Mouse (Mus musculus) naive thymus-derived CD4-positive, alpha-beta T cell, adult 2 months (primary cell): Measurements from ENCODE around the gene Cs.
"Not testable (repeated sequence)": the region's sequence is repeated elsewhere in the genome, so short reads cannot be mapped to it uniquely, and the experiment has no call there.

Experiments
- DNase-seq: peaks from one replicate; pipeline ENCODE4 v3.0.0-alpha.2; 2011; ENCODE audit warnings: low read depth

The Cs gene

GRCm38 (mm10) chr10:128332358-128333249 is 4.9 kb upstream of the Cs start:
- not testable (repeated sequence) for DNase-seq

DNA sequence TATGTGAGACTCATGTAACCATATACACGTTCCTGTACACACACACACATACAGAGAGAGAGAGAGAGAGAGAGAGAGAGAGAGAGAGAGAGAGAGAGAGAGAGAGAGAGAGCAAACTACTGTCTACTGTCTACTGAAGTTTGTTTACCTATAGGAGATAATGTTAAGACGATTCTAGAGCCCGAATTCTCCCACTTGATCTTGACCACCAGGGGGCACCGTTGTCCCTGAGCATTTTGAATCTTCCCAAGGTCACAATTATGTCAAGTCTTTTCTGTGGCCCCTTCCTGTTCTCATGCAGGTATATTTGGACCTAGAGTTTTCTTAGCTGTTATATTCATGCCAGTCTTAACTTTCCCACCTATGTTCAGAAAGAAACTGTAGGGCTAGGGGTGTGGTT is 2.0 kb upstream of the Cs start:
- peak; percentile 93 for DNase-seq

- DNase-seq = peak; percentile 29
Observed at GRCm38 (mm10) chr10:128336195-128336594, 1.3 kb upstream of the Cs start.

DNA sequence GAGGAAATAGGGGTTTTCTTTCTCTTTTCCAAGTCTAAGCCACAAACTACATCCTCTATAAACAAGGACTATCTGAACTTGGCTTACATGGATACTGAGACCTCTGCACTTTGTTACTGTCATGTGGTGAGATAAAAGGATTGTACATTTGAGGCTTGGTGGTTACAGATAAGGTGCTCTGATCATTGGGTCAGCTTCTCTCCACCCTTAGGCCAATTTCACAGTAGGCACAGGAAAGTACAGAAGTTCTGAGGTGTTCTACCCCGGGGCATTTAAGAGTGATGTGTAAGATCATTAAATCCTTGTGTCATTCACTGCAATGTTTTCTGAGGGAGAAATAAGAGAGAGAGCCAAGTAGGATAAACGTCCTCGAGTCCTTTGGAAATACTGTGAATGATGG is 937 bp upstream of the Cs start:
- DNase-seq = peak; percentile 34

- DNase-seq = no peak
Observed at GRCm38 (mm10) chr10:128338415-128338814, 881 bp downstream of the Cs start.

GRCm38 (mm10) chr10:128338948-128339347 is 1.4 kb downstream of the Cs start:
- DNase-seq = no peak

DNA sequence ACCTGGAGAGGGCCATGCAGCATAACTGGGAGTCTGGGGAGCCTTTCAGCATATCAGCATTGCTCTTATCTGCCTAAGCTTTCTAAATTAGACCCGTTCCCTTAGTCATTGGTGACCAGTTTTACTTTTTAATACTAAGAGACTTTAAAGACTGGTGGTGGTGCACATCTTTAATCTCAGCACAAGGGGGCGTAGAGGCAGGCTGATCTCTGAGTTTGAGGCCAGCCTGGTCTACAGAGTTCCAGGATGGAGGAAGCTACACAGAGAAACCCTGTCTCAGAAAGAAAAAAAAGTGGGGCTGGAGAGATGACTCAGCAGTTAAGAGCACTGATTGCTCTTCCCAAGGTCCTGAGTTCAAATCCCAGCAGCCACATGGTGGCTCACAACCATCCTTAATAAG is 2.7 kb downstream of the Cs start:
- DNase-seq = no peak

DNA sequence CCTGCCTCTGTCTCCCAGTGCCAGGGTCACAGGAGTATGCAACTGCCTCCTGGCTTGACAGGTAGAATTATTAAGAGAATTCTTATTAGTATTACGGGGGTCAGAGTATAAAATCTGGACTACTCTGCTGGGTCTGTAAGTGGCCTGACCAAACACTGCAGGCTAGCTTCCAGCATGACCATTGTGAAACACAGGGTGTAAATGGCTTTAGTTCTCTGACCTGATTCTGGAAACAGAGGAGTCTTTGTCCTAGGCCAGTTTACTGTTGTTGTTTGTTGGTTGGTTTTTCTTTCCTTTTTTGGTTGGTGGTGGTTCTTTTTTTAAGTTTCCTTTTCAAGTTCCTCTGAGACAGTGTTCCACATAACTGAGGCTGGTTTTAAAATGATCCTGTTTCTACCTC is 5.9 kb downstream of the Cs start:
- no peak for DNase-seq

DNA sequence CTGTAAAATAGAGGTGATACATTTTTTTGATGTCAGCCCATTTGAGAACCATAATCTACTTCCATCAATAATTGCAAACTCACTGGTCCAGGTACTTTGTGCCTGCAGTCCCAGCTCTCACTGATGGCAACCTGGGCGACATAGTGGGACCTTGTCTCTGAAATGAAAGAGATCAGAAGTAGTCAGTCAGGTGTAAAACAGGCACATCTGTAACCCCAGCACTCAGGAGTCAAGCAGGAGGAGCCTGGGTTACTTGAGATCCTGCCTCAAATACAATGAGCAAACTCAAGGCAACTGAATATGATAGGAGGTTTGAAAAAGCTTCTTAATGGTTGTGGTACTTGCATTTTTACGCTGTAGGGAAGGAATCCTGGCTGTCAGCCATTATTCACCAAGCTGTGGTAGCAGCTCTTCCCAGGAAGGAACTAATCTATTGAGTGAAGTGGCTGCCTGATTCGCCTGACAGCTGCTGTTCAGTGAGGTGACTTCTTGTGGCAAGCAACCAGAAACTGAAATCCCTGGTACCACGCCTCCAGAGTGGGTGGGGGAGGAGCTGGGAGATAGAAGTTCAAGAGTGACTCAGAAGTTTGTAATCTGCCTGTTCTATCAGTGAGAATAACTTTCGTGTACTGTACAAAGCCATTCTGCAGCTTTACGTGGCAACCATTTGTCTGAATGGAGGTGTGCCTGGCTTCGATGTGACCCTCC is 7.2 kb downstream of the Cs start:
- peak; percentile 87 for DNase-seq

DNA sequence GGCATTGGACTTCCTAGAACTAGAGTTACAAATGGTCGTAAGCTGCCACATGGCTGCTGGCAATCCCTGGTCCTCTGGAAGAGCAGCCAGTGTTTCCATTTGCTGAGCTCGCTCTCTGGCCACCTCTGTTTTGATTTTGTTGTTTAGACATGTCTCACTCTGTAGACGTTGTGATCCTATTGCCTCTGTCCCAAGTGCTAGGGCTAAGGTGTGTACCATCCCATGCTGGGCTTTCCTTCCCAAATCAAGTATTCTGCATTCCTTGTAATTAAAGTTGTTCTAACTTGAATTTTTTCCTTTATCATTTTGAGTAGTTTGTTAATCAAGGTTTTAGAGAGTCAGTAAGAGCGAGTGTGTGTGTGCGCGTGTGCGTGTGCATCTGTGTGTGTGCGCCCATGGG is 10.0 kb downstream of the Cs start:
- no peak for DNase-seq

GRCm38 (mm10) chr10:128358796-128359195 is 21.3 kb downstream of the Cs start:
- peak; percentile 82 for DNase-seq

DNA sequence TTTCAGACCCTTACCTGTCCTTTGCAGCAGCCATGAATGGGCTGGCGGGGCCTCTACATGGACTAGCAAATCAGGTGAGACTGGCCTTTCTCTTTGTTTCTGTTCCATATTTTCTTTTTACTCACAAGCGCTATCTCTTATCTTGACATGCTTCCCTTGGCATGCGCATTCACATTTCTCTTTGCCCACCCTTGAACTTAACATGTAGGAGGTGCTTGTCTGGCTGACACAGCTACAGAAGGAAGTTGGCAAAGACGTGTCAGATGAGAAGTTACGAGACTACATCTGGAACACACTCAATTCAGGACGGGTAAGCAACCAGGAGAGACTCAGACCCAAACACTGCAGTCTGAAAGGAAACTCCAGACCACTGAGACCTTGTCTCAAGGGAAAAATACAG is 21.7 kb downstream of the Cs start:
- DNase-seq = no peak

GRCm38 (mm10) chr10:128361836-128362235 is 24.3 kb downstream of the Cs start:
- DNase-seq = no peak

DNA sequence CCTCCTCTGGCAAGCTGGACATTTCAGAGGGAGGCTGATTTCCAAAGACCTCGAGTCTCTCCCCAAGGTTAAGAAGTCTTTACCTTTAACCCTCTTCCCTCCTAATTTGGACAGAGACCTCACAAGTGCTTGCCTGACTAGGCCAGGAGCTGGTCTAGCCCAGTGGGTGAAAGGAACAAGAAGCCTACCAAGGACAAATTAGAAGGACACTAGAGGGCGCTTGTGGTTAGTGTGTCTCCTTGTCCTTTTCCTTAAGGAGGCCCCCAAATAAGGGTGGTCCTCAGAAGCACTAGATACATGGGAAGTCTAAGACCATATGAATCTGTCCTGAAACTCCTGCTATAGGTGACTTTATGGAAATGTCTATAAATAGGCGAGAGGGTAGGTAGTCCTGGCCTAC is 25.0 kb downstream of the Cs start:
- peak; percentile 40 for DNase-seq

DNA sequence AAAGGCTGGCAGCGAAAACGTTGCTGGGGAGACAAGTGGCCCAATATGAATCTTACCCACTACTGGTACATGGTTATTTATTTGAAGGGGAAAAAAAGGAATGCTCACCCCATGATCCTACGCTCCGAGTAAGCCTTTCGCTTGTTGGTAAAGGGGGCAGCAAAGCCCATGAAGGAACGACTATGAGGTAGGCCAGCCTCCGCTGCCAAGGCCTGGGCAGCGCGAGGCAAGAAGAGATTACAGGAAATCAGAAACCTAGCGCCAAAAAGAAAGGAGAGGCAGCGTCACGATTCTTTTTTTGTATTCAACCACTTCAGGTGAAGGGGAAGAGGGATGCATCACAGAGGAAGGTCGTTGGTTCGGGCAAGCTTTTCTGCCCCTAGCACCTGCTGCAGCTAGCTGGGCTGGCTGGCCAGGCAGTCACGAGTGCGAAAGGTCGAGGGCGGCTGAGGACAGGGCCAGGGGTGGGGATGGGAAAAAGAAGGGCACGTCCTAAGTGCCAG is 30.4 kb downstream of the Cs start:
- DNase-seq = no peak

DNA sequence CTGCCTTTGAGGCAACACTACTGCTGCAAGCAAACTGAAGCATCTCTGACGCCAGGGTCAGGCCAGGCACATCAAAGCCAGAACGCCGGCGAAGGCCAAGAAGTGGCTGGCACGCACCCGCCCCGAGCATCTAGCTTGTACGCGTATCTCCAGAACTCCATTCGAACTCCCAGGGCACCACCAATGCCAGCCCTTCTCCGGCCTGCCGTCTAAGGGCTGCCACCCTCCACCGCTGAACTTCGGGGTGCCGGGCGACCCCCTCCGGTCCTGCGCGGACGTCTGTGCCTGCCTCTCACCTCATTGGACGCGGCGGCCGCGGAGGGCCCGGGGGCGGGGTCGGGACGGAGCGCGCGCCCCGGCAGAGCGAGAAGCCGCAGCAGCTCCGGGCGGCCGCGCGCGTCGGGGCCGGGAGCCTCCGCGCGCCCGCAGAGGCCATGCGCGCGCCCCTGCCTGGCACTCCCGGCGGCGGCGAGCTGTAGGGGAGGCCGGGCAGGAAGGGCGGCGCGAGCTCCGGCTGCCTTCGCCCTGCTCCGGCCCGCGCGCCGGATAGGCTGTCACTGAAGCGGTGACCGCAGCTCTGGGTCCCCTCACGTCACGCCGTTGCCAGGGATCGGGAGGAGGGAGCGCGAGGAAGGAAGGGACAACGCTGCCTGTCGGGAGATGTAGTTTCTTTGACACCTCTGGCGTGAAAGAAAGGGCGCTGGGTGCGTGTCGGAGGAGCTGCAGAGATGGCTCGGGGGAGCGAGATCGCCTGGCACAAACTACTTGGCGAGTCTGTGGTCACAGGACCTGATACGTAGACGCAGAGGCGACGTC is 31.1 kb downstream of the Cs start, which contains the start of gene Coq10a:
Gene Coq10a (minus strand): TSS at position 596 of the 816 bp plus-strand sequence.
- DNase-seq = peak; percentile 94

- no peak for DNase-seq
Observed at GRCm38 (mm10) chr10:128369218-128369543, 31.6 kb downstream of the Cs start.

- DNase-seq = no peak
Observed at GRCm38 (mm10) chr10:128369599-128369998, 32.1 kb downstream of the Cs start.

DNA sequence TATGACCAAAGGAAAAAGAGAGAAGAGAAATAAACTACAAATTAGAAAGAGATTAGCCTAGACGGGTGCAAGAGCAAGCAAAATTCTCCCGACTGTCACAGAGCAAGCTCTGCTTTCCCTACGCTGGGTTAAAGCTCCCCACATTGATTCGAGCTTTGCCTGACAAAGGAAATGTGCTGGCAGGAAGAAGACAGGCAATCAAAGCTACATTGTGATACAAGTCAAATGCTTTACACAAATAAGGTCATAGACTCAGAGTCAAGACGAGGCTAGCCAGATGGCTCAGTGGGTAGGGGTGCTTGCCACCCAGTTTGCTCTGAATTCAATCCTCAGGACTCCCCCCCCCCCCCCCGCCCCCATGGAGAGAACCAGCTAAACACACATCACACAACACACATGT is 32.5 kb downstream of the Cs start:
- DNase-seq = peak; percentile 50

DNA sequence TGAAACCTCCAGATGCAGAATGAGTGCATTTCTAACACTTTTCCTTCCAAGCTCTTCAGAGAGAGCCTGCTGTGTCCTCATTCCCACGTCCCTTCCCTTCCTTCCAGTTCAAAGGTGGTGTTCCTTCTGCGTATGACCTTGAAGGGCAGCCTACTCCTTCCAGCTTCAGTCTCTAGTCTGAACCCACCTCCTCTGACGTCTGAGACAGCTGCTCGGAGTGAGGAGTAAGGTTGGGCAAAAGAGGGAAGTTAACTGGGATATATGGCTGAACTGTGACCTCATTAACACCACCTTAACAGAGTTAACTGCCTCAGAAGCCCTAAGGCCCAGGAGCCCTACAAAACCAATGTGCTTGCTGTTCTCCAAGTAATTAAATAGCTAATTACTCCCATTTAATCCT is 33.1 kb downstream of the Cs start:
- DNase-seq = no peak

DNA sequence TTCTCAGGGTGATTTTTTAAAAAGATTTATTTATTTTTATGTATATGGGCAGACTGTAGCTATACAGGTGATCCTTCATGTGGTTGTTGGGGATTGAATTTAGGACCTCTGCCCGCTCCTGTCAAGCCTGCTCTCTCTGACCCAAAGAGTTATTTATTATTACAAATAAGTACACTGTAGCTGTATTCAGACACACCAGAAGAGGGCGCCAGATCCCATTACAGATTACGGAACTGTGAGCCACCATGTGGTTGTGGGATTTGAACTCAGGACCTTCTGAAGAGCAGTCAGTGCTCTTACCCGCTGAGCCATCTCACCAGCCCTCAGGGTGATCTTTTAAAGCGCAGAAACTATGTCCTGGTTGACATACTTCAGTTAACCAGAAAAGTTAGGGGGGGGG is 34.6 kb downstream of the Cs start:
- no peak for DNase-seq

DNA sequence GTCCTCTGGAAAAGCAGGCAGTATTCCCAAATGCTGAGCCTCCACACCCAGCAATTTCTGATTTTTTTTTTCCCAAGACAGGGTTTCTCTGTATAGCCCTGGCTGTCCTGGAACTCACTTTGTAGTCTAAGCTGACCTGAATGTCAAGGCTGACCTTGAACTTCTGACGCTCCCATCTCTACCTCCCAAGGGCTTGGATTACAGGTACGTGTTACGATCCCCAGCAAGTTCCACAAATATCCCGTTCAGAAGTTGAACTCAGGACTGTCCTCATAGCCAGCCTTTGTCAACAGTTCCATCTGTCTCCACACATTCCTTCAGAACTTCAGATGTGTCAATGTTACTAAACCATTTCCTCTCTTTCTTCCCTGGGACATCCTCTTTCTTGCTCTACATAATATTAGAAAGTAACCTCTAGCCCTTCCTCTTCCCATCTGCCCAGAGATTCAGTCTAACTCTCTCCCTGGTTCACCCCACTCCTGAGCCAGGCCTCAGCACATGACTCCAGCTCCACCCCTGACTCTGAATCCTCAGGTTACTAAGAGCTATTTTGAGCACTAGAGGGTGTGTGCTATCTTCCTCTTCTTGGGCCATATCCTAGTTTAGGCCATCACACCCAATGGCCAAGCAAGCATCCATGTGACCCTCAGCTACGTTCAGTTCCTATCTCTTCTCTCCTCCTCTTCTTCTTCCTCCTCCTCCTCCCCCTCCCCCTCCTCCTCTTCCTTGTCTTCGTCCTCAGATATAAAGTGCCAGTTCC is 35.6 kb downstream of the Cs start:
- DNase-seq = no peak
